Mouse (Mus musculus) E14TG2a.4 (cell line): ENCODE results near the gene Tyro3.

Experiments used
- CTCF ChIP-seq: conservative IDR thresholded peaks from 2 replicates; pipeline ENCODE4 v1.5.1; 2014; ENCODE audit warnings: low read length
- POU5F1 ChIP-seq: IDR thresholded peaks from 2 replicates; pipeline ENCODE4 v1.6.1; 2014; ENCODE audit warnings: low read length, borderline replicate concordance

GRCm38 (mm10) chr2:119789996-119790395 is 7.5 kb upstream of the Tyro3 start:
- TF ChIP-seq CTCF, result no peak
- TF ChIP-seq POU5F1, result no peak
